Mouse (Mus musculus) brown adipose tissue, adult 24 weeks (tissue): ENCODE results near the gene Polg2. TPM values are rescaled to one million over a fixed set of nuclear protein-coding genes. Genes with fewer than 3 reads are reported as not detected.
"Not testable (repeated sequence)": the region's sequence is repeated elsewhere in the genome, so short reads cannot be mapped to it uniquely, and the experiment has no call there.

Experiments
- H3K27ac ChIP-seq: fragments of 200-500 bp; replicated peaks from 2 replicates; pipeline ENCODE4 v1.5.1; 2012; ENCODE audit warnings: low read depth, mild to moderate bottlenecking, low read length
- H3K4me1 ChIP-seq: fragments of 200-500 bp; 2 replicates; pipeline ENCODE4 v1.6.1; 2012; ENCODE audit warnings: low read length, mixed read lengths; ENCODE audit not compliant: control insufficient read depth, insufficient read depth, insufficient read length
- H3K4me3 ChIP-seq: fragments of 200-500 bp; 2 replicates; pipeline ENCODE4 v1.5.1; 2012; ENCODE audit warnings: low read depth, mild to moderate bottlenecking, low read length, moderate library complexity; ENCODE audit not compliant: insufficient read depth
- polyA plus RNA-seq: library from polyadenylated mRNA; stranded (reverse); fragments of >200 nt; gene quantifications from 2 replicates; pipeline ENCODE4 v1.2.4, GENCODE M21; 2012; ENCODE audit not compliant: missing spikeins, insufficient read depth, insufficient read length

Gene Polg2
- polyA plus RNA-seq, 1 experiment: 4.6 TPM

- H3K4me1 ChIP-seq: peaks cover 11% of the 10 kb centered on the region; the same call in 1 of the 2 replicates
- not testable (repeated sequence) for H3K4me3 ChIP-seq, H3K27ac ChIP-seq
Observed at GRCm38 (mm10) chr11:106782271-106782670, 2.9 kb upstream of the Polg2 start.

GRCm38 (mm10) chr11:106780590-106781220, 1.4 kb upstream of the Polg2 start:
- Histone ChIP-seq H3K27ac (no peak overlapping the region), H3K4me3 (no peak overlapping the region), H3K4me1 (peaks cover 11% of the 10 kb centered on the region; the same call in 1 of the 2 replicates)

- H3K4me3 ChIP-seq: peak overlapping the region; percentile 80; the same call in 1 of the 2 replicates
- peaks cover 11% of the 10 kb centered on the region; the same call in 1 of the 2 replicates for H3K4me1 ChIP-seq
- peak overlapping the region; percentile 87 for H3K27ac ChIP-seq
Observed at GRCm38 (mm10) chr11:106780089-106780425, 720 bp upstream of the Polg2 start.

GRCm38 (mm10) chr11:106778589-106779387, 549 bp downstream of the Polg2 start:
- peaks cover 11% of the 10 kb centered on the region; the same call in 1 of the 2 replicates for H3K4me1 ChIP-seq
- H3K4me3 ChIP-seq: peak overlapping the region; percentile 80
- peak overlapping the region; percentile 63 for H3K27ac ChIP-seq

GRCm38 (mm10) chr11:106778132-106778531, 1.2 kb downstream of the Polg2 start:
- no peak overlapping the region for H3K27ac ChIP-seq
- no peak overlapping the region for H3K4me3 ChIP-seq
- peaks cover 8% of the 10 kb centered on the region; the same call in 1 of the 2 replicates for H3K4me1 ChIP-seq

- peaks cover 8% of the 10 kb centered on the region; the same call in 1 of the 2 replicates for H3K4me1 ChIP-seq
- no peak overlapping the region for H3K27ac ChIP-seq
- H3K4me3 ChIP-seq: no peak overlapping the region
Observed at GRCm38 (mm10) chr11:106777395-106777794, 1.9 kb downstream of the Polg2 start.

GRCm38 (mm10) chr11:106776960-106777359, 2.4 kb downstream of the Polg2 start:
- H3K27ac ChIP-seq: no peak overlapping the region
- no peak overlapping the region for H3K4me3 ChIP-seq
- H3K4me1 ChIP-seq: peaks cover 8% of the 10 kb centered on the region; the same call in 1 of the 2 replicates

GRCm38 (mm10) chr11:106773061-106773460, 6.3 kb downstream of the Polg2 start:
- Histone ChIP-seq H3K4me3 (no peak overlapping the region), H3K4me1 (0 out of 2 replicates have a peak, but pooled peaks cover 6% of the 10 kb centered on the region), H3K27ac (no peak overlapping the region)

GRCm38 (mm10) chr11:106770195-106770974, 9.0 kb downstream of the Polg2 start:
- H3K27ac ChIP-seq: no peak overlapping the region
- H3K4me1 ChIP-seq: no peaks in the 10 kb centered on the region
- no peak overlapping the region for H3K4me3 ChIP-seq

GRCm38 (mm10) chr11:106767516-106767915, 11.8 kb downstream of the Polg2 start:
- Histone ChIP-seq H3K27ac (no peak overlapping the region), H3K4me3 (no peak overlapping the region), H3K4me1 (no peaks in the 10 kb centered on the region)

- no peak overlapping the region for H3K4me3 ChIP-seq
- no peaks in the 10 kb centered on the region for H3K4me1 ChIP-seq
- no peak overlapping the region for H3K27ac ChIP-seq
Observed at GRCm38 (mm10) chr11:106766611-106767162, 12.7 kb downstream of the Polg2 start.

- Histone ChIP-seq H3K4me3 (no peak overlapping the region), H3K4me1 (no peaks in the 10 kb centered on the region; the same call in 1 of the 2 replicates), H3K27ac (peak overlapping the region; percentile 41; the same call in 1 of the 2 replicates)
Observed at GRCm38 (mm10) chr11:106762800-106763185, 16.5 kb downstream of the Polg2 start.

GRCm38 (mm10) chr11:106762139-106762799, 17.1 kb downstream of the Polg2 start:
- Histone ChIP-seq H3K4me1 (no peaks in the 10 kb centered on the region; the same call in 1 of the 2 replicates), H3K4me3 (no peak overlapping the region), H3K27ac (peak overlapping the region; percentile 29)

- Histone ChIP-seq H3K27ac (no peak overlapping the region), H3K4me3 (no peak overlapping the region), H3K4me1 (no peaks in the 10 kb centered on the region; the same call in 1 of the 2 replicates)
Observed at GRCm38 (mm10) chr11:106760511-106760910, 18.8 kb downstream of the Polg2 start.
